Mouse (Mus musculus) intestine, embryonic 16.5 days (tissue): ENCODE measurements around the gene Crocc. TPM values are rescaled to one million over a fixed set of nuclear protein-coding genes. Genes with fewer than 3 reads are reported as not detected.

Experiments
- ATAC-seq: fragments of 200-750 bp; cut with Nextera tagmentation; 2 replicates; pipeline ENCODE4 v1.8.0; 2017; ENCODE audit warnings: moderate TSS enrichment, moderate library complexity
- H3K27ac ChIP-seq: fragments of 300-500 bp; sonication (generic); 2 replicates; pipeline ENCODE4 v1.5.1; 2014; ENCODE audit warnings: mild to moderate bottlenecking, low read length
- H3K27me3 ChIP-seq: fragments of 300-500 bp; sonication (generic); replicated peaks from 2 replicates; pipeline ENCODE4 v1.6.1; 2014; ENCODE audit warnings: low read length, control low read depth, mixed read lengths; ENCODE audit not compliant: control insufficient read depth, insufficient read depth
- H3K36me3 ChIP-seq: fragments of 300-500 bp; sonication (generic); 2 replicates; pipeline ENCODE4 v1.6.1; 2014; ENCODE audit warnings: low read length, control low read depth; ENCODE audit not compliant: control insufficient read depth, insufficient read depth
- H3K4me1 ChIP-seq: fragments of 300-500 bp; sonication (generic); 2 replicates; pipeline ENCODE4 v1.6.1; 2014; ENCODE audit warnings: low read length, control low read depth, mixed read lengths; ENCODE audit not compliant: control insufficient read depth, insufficient read depth
- H3K4me2 ChIP-seq: fragments of 300-500 bp; sonication (generic); 2 replicates; pipeline ENCODE4 v1.6.1; 2014; ENCODE audit warnings: low read depth, low read length, control low read depth
- H3K4me3 ChIP-seq: fragments of 300-500 bp; sonication (generic); 2 replicates; pipeline ENCODE4 v1.5.1; 2014; ENCODE audit warnings: mild to moderate bottlenecking, low read length
- H3K9ac ChIP-seq: fragments of 300-500 bp; sonication (generic); 2 replicates; pipeline ENCODE4 v1.6.1; 2014; ENCODE audit warnings: low read depth, low read length
- H3K9me3 ChIP-seq: fragments of 300-500 bp; sonication (generic); 2 replicates; pipeline ENCODE4 v1.6.1; 2016; ENCODE audit warnings: low read length, control low read depth; ENCODE audit not compliant: control insufficient read depth
- WGBS: fragments of 180-500 bp; shearing (Covaris S2); extraction: QIAGEN DNeasy Blood & Tissue Kit; methylation state at CpG from one replicate; pipeline ENCODE4 v1.1.7; 2014; 5-methylcytosine and 5-hydroxymethylcytosine counted together
- polyA plus RNA-seq: library from polyadenylated mRNA; unstranded; fragments of >200 nt; fragmentation: Nextera tagmentation; extraction: Ambion mirVana; gene quantifications from 2 replicates; pipeline ENCODE4 v1.2.1, GENCODE M21; 2015

Gene Crocc
- polyA plus RNA-seq, 1 experiment from 2014 or later: 3.5 TPM

DNA sequence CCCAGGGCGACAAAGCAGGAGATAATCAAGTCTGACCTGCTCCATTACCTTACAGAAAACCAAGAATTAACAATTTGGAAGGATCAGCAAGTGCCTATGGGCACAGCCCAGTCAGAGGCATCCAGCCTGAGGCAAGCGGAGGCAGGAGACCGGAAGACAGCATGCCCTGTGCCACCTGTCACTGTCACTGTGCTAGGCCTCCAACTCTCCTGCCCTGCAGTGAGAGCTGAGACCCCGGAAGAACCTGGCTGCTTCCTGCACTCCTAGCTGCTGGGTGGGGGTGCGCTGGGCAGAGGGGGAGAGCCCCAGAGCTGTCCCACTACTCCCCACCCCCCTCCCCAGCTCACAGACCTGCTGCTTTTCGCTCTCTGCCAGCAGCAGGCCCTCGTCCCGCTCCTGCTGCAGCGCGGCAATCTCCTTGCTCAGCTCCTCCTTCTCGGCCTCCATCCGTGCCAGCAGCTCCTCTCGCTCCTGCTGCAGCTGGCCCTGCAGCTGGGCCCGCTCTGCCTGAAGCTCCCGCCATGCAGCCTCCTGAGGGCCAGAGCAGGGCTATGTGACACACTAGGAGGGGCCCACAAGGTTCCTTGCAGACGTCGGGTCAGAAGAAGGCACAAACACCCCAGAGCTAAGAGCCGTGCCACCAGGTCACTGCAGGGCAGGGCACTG, 29.7 kb downstream of the Crocc start:
- peaks cover 7% of the 10 kb centered on the region for H3K4me1 ChIP-seq
- no peak for ATAC-seq
- peaks cover 5% of the 10 kb centered on the region; the same call in 1 of the 2 replicates for H3K36me3 ChIP-seq

DNA sequence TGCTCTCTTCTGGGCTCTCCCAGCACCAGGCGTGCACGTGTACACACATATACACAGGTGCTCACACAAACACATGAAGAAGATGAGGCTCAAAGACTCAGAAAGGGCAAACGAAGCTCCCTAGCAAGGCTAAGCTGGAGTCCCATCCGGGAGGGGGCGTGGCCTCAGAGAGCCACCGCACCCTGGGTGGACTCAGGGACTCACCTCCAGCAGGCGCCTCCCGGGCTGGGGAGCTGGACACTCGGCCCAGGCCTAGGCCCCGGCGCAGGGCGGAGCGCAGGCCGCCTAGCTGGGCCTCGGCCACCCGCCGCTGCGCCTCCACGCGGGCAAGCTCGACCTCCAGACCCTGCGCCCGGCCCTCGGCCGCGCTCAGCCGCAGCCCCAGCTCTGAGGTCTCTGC, 35.4 kb downstream of the Crocc start:
- no peak overlapping the region for H3K9ac ChIP-seq
- 76% methylated on average over 27 of the region's 27 CpGs for WGBS
- peaks cover 19% of the 10 kb centered on the region for H3K4me1 ChIP-seq
- H3K4me2 ChIP-seq: no peak overlapping the region
- H3K4me3 ChIP-seq: no peak overlapping the region
- H3K36me3 ChIP-seq: peaks cover 3% of the 10 kb centered on the region; the same call in 1 of the 2 replicates
- 0 out of 2 replicates have a peak, but pooled peaks have one; percentile 26 for ATAC-seq
- no peaks in the 10 kb centered on the region for H3K27me3 ChIP-seq
- no peaks in the 10 kb centered on the region for H3K9me3 ChIP-seq
- H3K27ac ChIP-seq: no peak overlapping the region

More for the DNA sequence above, 29.7 kb downstream of the Crocc start:
- WGBS: 85% methylated on average over 18 of the region's 18 CpGs
- Histone ChIP-seq H3K4me3 (no peak overlapping the region), H3K9ac (no peak overlapping the region), H3K9me3 (no peaks in the 10 kb centered on the region), H3K27me3 (no peaks in the 10 kb centered on the region), H3K27ac (no peak overlapping the region), H3K4me2 (no peak overlapping the region)

DNA sequence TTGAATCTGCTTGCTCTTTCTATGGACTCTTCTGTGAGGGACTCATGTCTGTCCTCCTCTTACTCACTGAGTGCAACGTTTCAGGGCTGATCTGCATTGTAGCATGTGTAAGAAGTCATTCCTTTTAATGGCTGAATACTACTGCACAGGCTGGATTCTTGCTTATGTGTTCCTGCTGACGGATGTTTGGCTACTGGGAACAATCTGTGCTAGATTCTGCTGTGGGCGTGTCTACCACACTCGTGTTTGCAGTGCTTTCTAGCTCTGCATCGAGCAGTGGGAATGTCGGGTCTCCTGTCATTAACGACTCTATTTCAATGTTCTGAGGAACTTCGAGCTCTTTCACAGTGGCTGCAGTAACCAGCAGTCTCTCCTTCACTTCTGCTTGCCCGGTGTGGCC, 36.3 kb downstream of the Crocc start:
- Histone ChIP-seq H3K4me2 (no peak overlapping the region), H3K27me3 (no peaks in the 10 kb centered on the region), H3K9ac (no peak overlapping the region), H3K4me3 (no peak overlapping the region), H3K9me3 (no peaks in the 10 kb centered on the region), H3K36me3 (peaks cover 3% of the 10 kb centered on the region; the same call in 1 of the 2 replicates), H3K4me1 (peaks cover 23% of the 10 kb centered on the region), H3K27ac (no peak overlapping the region; the same call in 1 of the 2 replicates)
- WGBS: 51% methylated on average over 9 of the region's 9 CpGs
- no peak for ATAC-seq

DNA sequence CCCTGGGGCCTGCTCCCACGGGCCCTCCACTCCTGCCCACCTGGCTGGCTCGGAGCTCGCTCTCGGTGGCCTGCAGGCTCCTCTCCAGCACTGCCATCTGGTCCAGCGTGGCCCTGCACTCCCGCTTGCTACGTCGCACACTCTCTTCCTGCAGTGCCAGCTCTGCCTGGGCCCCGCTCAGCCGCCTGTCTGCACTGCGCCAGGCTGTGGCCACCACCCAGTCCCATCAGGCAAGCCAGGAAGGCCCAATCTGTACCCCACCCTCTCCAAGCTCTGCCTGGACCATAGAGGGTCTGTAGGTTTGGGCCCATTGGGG, 38.8 kb downstream of the Crocc start:
- Histone ChIP-seq H3K27me3 (no peaks in the 10 kb centered on the region), H3K9ac (peak overlapping the region; percentile 48), H3K36me3 (no peaks in the 10 kb centered on the region; the same call in 1 of the 2 replicates), H3K4me1 (peaks cover 23% of the 10 kb centered on the region), H3K9me3 (no peaks in the 10 kb centered on the region), H3K4me2 (no peak overlapping the region), H3K27ac (peak overlapping the region; percentile 95), H3K4me3 (no peak overlapping the region)
- 62% methylated on average over 11 of the region's 11 CpGs for WGBS
- ATAC-seq: peak; percentile 22

DNA sequence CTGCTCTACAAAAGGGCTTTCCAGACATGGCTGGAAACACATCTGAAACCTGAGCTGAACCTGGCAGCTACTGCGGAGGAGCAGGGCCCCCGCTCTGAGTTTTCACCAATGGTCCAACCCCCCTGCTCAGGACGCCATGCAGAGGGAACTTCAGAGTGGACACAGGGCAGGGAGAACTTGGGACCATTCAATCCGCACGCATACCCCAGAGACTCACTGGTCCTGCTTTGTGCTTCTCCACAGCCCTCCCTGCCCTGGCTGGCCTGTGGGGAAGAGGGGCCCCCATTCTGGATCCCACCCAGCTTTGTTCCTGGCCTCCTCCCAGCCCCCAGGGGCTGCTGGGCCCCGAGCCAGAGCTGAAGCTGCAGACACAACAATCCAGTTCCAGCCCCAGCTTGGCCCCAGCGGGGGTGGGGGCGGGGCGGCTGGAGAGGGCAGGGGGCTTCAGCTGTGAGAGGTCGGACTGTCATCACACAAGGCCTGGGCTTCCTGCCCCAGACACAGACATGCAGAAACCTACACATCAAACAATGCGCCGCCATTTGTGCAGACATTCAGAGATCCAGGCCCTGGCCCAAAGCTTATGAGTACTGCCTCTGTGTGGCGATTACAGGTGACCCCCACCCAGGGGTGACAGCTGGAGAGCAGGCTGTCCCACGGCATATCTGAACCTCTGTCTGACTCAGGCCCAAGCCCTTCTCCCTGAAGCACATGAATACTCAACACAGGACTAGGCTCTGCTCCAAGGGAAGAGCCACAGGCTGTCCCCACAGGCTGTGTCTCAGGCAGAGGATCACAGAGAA, 39.3 kb downstream of the Crocc start:
- H3K36me3 ChIP-seq: no peaks in the 10 kb centered on the region; the same call in 1 of the 2 replicates
- no peak overlapping the region for H3K4me3 ChIP-seq
- 26% methylated on average over 14 of the region's 14 CpGs for WGBS
- peaks cover 23% of the 10 kb centered on the region for H3K4me1 ChIP-seq
- ATAC-seq: peak; percentile 79
- peak overlapping the region; percentile 48 for H3K9ac ChIP-seq
- H3K4me2 ChIP-seq: peak overlapping the region; percentile 2; the same call in 1 of the 2 replicates
- H3K27me3 ChIP-seq: no peaks in the 10 kb centered on the region
- H3K27ac ChIP-seq: peak overlapping the region; percentile 95
- H3K9me3 ChIP-seq: no peaks in the 10 kb centered on the region

DNA sequence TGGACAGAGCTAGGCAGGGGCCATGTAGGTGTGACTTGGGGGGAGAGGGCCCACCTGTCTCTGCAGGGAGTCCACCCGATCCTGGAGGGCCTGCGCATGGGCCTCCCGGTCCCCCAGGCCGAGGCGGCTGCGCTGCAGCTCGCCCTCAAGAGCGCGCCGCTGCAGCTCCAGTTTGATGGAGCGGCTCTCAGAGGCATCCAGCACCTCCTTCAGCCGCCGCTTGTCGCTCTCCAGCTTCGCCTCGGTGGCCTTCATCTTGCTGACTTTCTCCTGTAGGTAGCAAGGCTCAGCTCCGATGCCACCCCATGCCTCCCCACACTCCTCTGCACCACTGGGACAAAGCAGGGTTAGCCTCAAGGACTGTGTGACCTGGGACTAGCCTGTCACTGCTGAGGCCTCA, 40.1 kb downstream of the Crocc start:
- peak overlapping the region; percentile 95 for H3K27ac ChIP-seq
- no peak overlapping the region for H3K4me2 ChIP-seq
- H3K4me1 ChIP-seq: peaks cover 23% of the 10 kb centered on the region
- no peaks in the 10 kb centered on the region for H3K9me3 ChIP-seq
- H3K4me3 ChIP-seq: no peak overlapping the region
- ATAC-seq: no peak
- no peaks in the 10 kb centered on the region; the same call in 1 of the 2 replicates for H3K36me3 ChIP-seq
- no peaks in the 10 kb centered on the region for H3K27me3 ChIP-seq
- WGBS: 82% methylated on average over 17 of the region's 17 CpGs
- H3K9ac ChIP-seq: peak overlapping the region; percentile 48

DNA sequence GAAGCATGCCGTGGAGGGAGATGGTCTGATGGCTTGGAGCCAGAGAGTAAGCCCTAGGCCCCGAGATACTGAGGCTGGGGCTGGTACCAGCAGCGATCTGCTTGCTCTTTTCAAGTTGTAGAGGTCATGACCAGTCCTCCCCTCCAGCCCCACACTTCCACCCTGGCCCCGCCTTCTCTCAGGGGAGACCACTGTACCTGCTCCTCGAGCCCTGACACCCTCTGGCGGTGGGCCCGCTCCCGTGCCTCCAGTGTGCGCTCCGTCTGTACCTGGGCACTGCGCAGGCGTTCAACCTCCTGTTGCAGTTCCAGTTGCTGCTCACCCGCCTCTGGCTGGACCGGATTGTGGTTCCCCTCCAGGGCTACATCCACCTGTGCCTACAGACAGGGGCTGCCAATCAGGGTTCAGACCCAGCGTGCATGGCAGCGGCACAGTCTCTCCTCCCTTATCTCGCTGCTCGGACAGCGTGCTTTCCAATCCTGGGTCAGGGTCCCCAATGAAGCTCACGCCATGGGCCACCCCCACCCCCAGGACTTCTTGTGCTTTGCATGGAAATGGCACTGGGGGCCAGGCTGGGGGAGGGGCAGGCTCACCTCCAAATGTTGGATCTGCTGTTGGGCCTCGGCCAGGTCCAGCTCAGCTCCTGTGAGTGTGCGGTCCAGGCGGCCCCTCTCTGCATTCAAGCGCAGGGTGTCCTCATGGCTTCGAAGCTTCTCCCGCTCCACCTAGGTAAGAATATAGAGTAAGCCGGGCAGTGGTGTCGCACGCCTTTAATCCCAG, 42.5 kb downstream of the Crocc start:
- WGBS: 85% methylated on average over 29 of the region's 29 CpGs

DNA sequence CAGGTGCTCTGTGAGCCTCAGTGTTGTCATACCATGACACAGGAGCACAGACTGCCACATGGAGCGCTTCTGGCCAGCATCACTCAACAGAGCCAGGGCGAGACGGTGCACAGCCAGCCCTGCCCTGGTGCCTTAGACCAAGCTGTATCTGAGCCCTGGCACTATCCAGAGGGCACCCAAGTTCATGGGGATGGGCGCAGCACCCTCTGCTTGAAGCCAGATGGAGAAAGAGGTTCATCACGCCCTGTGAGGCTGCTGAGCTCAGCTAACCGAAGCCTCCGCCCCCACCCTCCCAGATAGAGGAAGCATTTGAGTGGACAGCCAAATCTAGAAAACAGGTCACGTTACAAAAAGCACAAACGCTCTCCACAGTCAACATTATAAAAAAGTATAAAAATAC, 44.0 kb downstream of the Crocc start:
- H3K4me3 ChIP-seq: no peak overlapping the region
- H3K36me3 ChIP-seq: peaks cover 4% of the 10 kb centered on the region; the same call in 1 of the 2 replicates
- no peak overlapping the region for H3K27ac ChIP-seq
- no peaks in the 10 kb centered on the region for H3K27me3 ChIP-seq
- ATAC-seq: no peak
- H3K4me2 ChIP-seq: no peak overlapping the region
- H3K4me1 ChIP-seq: peaks cover 27% of the 10 kb centered on the region
- H3K9ac ChIP-seq: no peak overlapping the region
- 79% methylated on average over 9 of the region's 9 CpGs for WGBS
- no peaks in the 10 kb centered on the region for H3K9me3 ChIP-seq

More for the DNA sequence above, 42.5 kb downstream of the Crocc start:
- H3K4me2 ChIP-seq: no peak overlapping the region
- peaks cover 23% of the 10 kb centered on the region for H3K4me1 ChIP-seq
- H3K9ac ChIP-seq: 0 out of 2 replicates have a peak overlapping the region, but pooled peaks have one; percentile 14
- H3K27ac ChIP-seq: no peak overlapping the region
- no peak for ATAC-seq
- H3K36me3 ChIP-seq: peaks cover 4% of the 10 kb centered on the region; the same call in 1 of the 2 replicates
- H3K4me3 ChIP-seq: no peak overlapping the region
- H3K27me3 ChIP-seq: no peaks in the 10 kb centered on the region
- no peaks in the 10 kb centered on the region for H3K9me3 ChIP-seq

DNA sequence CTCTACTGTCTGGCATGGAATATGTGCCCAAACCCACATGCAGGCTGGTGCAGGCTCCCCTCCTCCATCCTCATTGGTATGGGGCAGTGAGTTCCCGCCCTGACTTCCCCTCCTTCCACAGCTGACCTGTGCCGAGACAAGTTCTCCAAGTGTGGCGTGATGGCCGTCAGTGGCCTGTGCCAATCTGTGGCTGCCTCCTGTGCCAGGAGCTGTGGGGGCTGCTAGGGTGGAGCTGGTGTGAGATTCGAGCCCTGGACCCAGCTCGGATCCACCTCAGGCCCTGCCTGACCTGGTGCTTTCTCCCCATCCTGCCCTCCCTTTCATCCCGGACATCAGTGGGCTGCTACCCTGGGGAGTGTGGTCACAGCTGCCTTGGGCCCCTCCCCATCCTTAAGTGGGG, 45.0 kb downstream of the Crocc start:
- Histone ChIP-seq H3K4me1 (peaks cover 21% of the 10 kb centered on the region), H3K9me3 (no peaks in the 10 kb centered on the region), H3K9ac (no peak overlapping the region), H3K4me3 (no peak overlapping the region), H3K27ac (no peak overlapping the region), H3K36me3 (peaks cover 4% of the 10 kb centered on the region; the same call in 1 of the 2 replicates), H3K27me3 (no peaks in the 10 kb centered on the region), H3K4me2 (no peak overlapping the region)
- WGBS: 75% methylated on average over 7 of the region's 7 CpGs
- no peak for ATAC-seq
